Mouse (Mus musculus) limb, embryonic 10.5 days (tissue): ENCODE data around the gene Rnf182. TPM values are rescaled to one million over a fixed set of nuclear protein-coding genes. Genes with fewer than 3 reads are reported as not detected.

ENCODE experiments used
- DNase-seq: peaks from one replicate; pipeline ENCODE4 v3.0.0-alpha.2; 2017; ENCODE audit warnings: low spot score
- H3K27ac ChIP-seq: fragments of 300-500 bp; sonication (generic); 2 replicates; pipeline ENCODE4 v1.5.1; 2016; ENCODE audit warnings: mild to moderate bottlenecking
- H3K27me3 ChIP-seq: fragments of 300-500 bp; sonication (generic); 2 replicates; pipeline ENCODE4 v1.6.1; 2016; ENCODE audit warnings: low read depth, mild to moderate bottlenecking; ENCODE audit not compliant: poor library complexity, severe bottlenecking
- H3K36me3 ChIP-seq: fragments of 300-500 bp; sonication (generic); 2 replicates; pipeline ENCODE4 v1.6.1; 2016; ENCODE audit warnings: mild to moderate bottlenecking, moderate library complexity
- H3K4me1 ChIP-seq: fragments of 300-500 bp; sonication (generic); 2 replicates; pipeline ENCODE4 v1.6.1; 2016
- H3K4me3 ChIP-seq: fragments of 300-500 bp; sonication (generic); 2 replicates; pipeline ENCODE4 v1.5.1; 2016; ENCODE audit warnings: mild to moderate bottlenecking, moderate library complexity
- H3K9me3 ChIP-seq: fragments of 300-500 bp; sonication (generic); replicated peaks from 2 replicates; pipeline ENCODE4 v1.6.1; 2016; ENCODE audit warnings: mild to moderate bottlenecking
- WGBS: fragments of 180-500 bp; shearing (Covaris S2); methylation state at CpG from one replicate; pipeline ENCODE4 v1.1.7; 2016; 5-methylcytosine and 5-hydroxymethylcytosine counted together
- polyA plus RNA-seq: library from polyadenylated mRNA; unstranded; fragments of >200 nt; fragmentation: Nextera tagmentation; extraction: Ambion mirVana; gene quantifications from 2 replicates; pipeline ENCODE4 v1.2.1, GENCODE M21; 2016

The Rnf182 gene
- polyA plus RNA-seq, 1 experiment from 2014 or later, result 5.5 TPM

DNA sequence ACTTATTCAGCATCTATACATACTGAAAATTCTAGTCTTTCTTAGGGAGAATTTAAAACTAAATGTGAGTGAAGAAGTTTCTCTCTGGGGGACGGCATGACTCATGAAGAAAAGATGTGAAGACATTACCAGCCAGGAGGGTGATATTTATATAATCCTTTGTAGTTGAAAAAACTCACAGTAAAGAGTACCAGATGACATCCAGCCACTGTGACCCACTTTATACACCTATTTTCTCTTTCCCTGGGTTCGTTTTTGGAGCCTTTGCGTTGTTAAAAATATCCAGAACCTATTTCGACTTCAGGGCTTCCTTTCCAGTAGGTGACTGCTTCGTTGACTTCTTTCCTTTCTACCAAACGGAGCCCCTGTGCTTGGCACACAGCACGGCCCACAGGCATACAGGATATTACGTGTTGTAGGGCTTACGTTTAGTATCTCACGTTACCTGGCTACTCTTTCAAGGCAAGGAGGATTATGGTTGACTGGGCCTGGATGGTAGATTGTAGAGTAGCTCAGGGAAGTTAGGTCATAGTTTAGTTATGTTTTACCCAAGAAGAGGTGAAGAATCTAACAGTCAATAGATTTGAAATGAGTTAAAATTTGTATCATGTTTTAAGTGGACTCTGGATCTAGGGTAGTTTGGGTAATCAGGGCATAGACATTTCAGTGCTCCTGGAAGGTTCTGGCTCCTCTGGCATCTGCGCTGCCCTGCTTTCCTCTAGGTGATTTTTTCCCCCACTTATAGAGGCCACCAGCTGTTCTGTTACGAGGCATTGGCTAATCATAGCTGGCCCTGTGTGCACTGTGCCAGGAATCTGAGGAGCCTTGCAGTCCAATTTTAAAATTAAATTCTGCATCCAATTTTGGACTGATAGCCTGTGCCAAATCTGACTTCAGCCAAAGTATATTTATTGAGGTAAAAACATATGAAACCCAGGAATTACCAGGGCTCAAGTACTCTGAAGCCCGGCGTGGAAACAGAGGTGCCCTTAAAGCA lies 27.4 kb upstream of the Rnf182 start:
- H3K27me3 ChIP-seq, result 0 out of 2 replicates have a peak, but pooled peaks cover 8% of the 10 kb centered on the region
- H3K36me3 ChIP-seq, result no peaks in the 10 kb centered on the region
- no peak overlapping the region for H3K4me3 ChIP-seq
- H3K27ac ChIP-seq, result no peak overlapping the region
- DNase-seq, result no peak
- 83% methylated on average over 14 of the region's 14 CpGs for WGBS
- no peaks in the 10 kb centered on the region for H3K9me3 ChIP-seq
- peaks cover 5% of the 10 kb centered on the region for H3K4me1 ChIP-seq

- Histone ChIP-seq H3K27me3 (0 out of 2 replicates have a peak, but pooled peaks cover 8% of the 10 kb centered on the region), H3K4me1 (no peaks in the 10 kb centered on the region), H3K36me3 (no peaks in the 10 kb centered on the region), H3K9me3 (no peaks in the 10 kb centered on the region), H3K4me3 (no peak overlapping the region), H3K27ac (no peak overlapping the region)
- WGBS, result 77% methylated on average over 28 of the region's 28 CpGs
- DNase-seq, result no peak
These were observed 23.5 kb upstream of the Rnf182 start for GRCm38 (mm10) chr13:43591828-43592680.

GRCm38 (mm10) chr13:43592681-43593068 lies 22.8 kb upstream of the Rnf182 start:
- WGBS, result 57% methylated on average over 8 of the region's 8 CpGs
- Histone ChIP-seq H3K27ac (no peak overlapping the region), H3K4me1 (no peaks in the 10 kb centered on the region), H3K4me3 (no peak overlapping the region), H3K36me3 (no peaks in the 10 kb centered on the region), H3K27me3 (0 out of 2 replicates have a peak, but pooled peaks cover 8% of the 10 kb centered on the region), H3K9me3 (no peaks in the 10 kb centered on the region)
- DNase-seq, result no peak

GRCm38 (mm10) chr13:43595896-43596295 lies 19.6 kb upstream of the Rnf182 start:
- H3K36me3 ChIP-seq, result no peaks in the 10 kb centered on the region
- H3K27ac ChIP-seq, result no peak overlapping the region
- no peaks in the 10 kb centered on the region for H3K4me1 ChIP-seq
- no peaks in the 10 kb centered on the region for H3K9me3 ChIP-seq
- H3K4me3 ChIP-seq, result no peak overlapping the region
- WGBS, result 57% methylated on average over 4 of the region's 4 CpGs
- H3K27me3 ChIP-seq, result 0 out of 2 replicates have a peak, but pooled peaks cover 8% of the 10 kb centered on the region
- DNase-seq, result peak; percentile 64

- WGBS, result 92% methylated on average over 6 of the region's 6 CpGs
- Histone ChIP-seq H3K4me1 (no peaks in the 10 kb centered on the region), H3K4me3 (no peak overlapping the region), H3K27me3 (no peaks in the 10 kb centered on the region), H3K9me3 (no peaks in the 10 kb centered on the region), H3K36me3 (no peaks in the 10 kb centered on the region), H3K27ac (no peak overlapping the region)
- DNase-seq, result peak; percentile 0
These were observed 14.5 kb upstream of the Rnf182 start for GRCm38 (mm10) chr13:43600967-43601366.

DNA sequence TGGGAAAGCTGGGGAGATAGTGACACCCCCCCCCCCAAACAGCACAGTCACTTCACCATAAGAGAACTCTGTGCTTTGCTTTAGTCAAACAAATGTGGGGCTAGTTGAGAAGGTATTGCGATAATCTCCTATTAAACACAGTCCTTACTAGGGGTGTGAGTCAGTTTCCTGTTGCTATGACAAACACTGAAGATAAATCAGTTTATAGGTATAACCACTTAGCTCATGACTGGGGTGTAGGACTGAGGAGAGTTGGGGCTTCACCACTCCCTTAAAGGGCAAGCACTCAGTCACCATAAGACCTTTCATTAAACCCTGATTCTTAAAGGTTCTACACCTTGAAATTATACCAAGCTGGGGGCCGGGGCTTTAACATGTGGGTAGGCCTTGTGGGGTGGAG lies 13.1 kb upstream of the Rnf182 start:
- Histone ChIP-seq H3K4me1 (no peaks in the 10 kb centered on the region), H3K36me3 (no peaks in the 10 kb centered on the region), H3K27ac (no peak overlapping the region), H3K4me3 (no peak overlapping the region), H3K27me3 (no peaks in the 10 kb centered on the region), H3K9me3 (no peaks in the 10 kb centered on the region)
- WGBS, result 85% methylated on average over 2 of the region's 2 CpGs
- no peak for DNase-seq

GRCm38 (mm10) chr13:43603042-43603441 lies 12.5 kb upstream of the Rnf182 start:
- no peak for DNase-seq
- Histone ChIP-seq H3K27me3 (no peaks in the 10 kb centered on the region), H3K4me3 (no peak overlapping the region), H3K27ac (no peak overlapping the region), H3K36me3 (no peaks in the 10 kb centered on the region), H3K9me3 (no peaks in the 10 kb centered on the region), H3K4me1 (no peaks in the 10 kb centered on the region)
- WGBS, result 80% methylated on average over 13 of the region's 13 CpGs

GRCm38 (mm10) chr13:43608854-43609253 lies 6.7 kb upstream of the Rnf182 start:
- DNase-seq, result no peak
- 88% methylated on average over 6 of the region's 6 CpGs for WGBS
- H3K36me3 ChIP-seq, result no peaks in the 10 kb centered on the region
- no peak overlapping the region for H3K27ac ChIP-seq
- H3K27me3 ChIP-seq, result no peaks in the 10 kb centered on the region
- H3K9me3 ChIP-seq, result no peaks in the 10 kb centered on the region
- H3K4me1 ChIP-seq, result no peaks in the 10 kb centered on the region
- no peak overlapping the region for H3K4me3 ChIP-seq

DNA sequence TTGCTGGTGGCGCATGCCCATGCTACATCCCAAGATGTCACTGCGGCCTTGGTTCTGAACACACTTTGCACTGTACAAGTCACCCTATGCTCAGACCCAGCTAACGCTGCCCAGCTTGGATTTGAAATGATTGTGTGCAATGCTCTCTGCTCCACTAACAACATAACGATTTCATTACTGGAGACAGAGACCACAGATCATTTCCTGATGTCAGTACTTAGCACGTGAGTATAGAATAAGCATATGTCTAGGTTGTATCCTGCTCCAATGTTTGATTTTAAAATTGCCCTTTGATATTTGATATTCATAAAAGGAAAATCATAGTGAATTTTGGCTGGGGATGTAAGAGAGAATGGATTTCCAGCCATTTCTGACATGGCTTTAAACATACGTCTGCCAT lies 3.5 kb upstream of the Rnf182 start:
- Histone ChIP-seq H3K36me3 (no peaks in the 10 kb centered on the region), H3K4me3 (no peak overlapping the region), H3K4me1 (peaks cover 20% of the 10 kb centered on the region), H3K9me3 (no peaks in the 10 kb centered on the region), H3K27me3 (peaks cover 9% of the 10 kb centered on the region), H3K27ac (no peak overlapping the region)
- no peak for DNase-seq
- 80% methylated on average over 6 of the region's 6 CpGs for WGBS

- H3K27ac ChIP-seq, result no peak overlapping the region
- no peak overlapping the region for H3K4me3 ChIP-seq
- DNase-seq, result no peak
- no peaks in the 10 kb centered on the region for H3K36me3 ChIP-seq
- H3K4me1 ChIP-seq, result peaks cover 20% of the 10 kb centered on the region
- 83% methylated on average over 3 of the region's 3 CpGs for WGBS
- peaks cover 19% of the 10 kb centered on the region for H3K27me3 ChIP-seq
- no peaks in the 10 kb centered on the region for H3K9me3 ChIP-seq
These were observed 843 bp upstream of the Rnf182 start for GRCm38 (mm10) chr13:43614667-43615066.

DNA sequence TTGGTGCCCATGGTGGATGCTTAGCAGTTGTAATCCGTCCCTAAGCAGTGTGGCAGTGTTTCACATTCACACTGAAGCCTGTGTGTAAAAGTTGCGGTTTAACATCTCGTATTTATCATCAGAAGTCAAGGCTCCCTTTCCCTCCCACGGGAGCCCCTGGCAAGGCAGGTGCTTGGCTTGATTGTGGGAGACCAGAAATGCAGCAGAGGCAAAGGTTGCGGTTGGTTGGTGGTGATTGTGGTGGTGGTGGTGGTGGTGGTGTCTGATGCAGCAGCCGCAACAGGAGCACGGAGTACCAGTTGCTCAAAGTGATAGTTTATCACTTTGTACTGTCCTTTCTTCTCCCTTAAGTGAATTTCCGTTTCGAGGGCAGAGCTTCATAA lies 325 bp upstream of the Rnf182 start:
- Histone ChIP-seq H3K27me3 (peaks cover 19% of the 10 kb centered on the region), H3K36me3 (no peaks in the 10 kb centered on the region), H3K27ac (peak overlapping the region; percentile 91), H3K9me3 (no peaks in the 10 kb centered on the region), H3K4me3 (peak overlapping the region; percentile 87), H3K4me1 (peaks cover 20% of the 10 kb centered on the region)
- WGBS, result 24% methylated on average over 9 of the region's 9 CpGs
- peak; percentile 49 for DNase-seq

DNA sequence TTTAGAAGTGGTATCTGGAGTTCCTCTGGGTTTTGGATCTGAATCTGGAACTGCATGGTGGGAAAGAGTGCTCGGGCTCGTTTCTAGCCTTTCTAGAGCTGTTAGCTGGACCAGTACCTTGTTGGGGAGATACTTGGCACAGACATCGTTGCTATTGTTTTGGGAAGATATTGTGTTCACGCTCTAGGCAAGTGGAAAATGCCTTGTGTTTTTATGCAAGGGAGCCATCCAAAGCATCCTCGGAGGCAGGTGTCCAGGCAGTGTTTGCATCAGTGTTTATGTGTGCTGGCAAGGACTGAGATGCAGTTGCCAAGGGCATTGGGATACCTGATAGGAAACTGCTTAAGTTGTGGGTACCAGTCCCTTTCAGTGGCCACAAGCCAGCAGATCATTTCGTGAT lies 1.0 kb downstream of the Rnf182 start:
- Histone ChIP-seq H3K4me1 (peaks cover 20% of the 10 kb centered on the region), H3K27ac (0 out of 2 replicates have a peak overlapping the region, but pooled peaks have one; percentile 91), H3K27me3 (peaks cover 19% of the 10 kb centered on the region), H3K36me3 (no peaks in the 10 kb centered on the region), H3K9me3 (no peaks in the 10 kb centered on the region), H3K4me3 (peak overlapping the region; percentile 87)
- no peak for DNase-seq
- 51% methylated on average over 6 of the region's 6 CpGs for WGBS
